Mouse (Mus musculus): ENCODE data around the gene Numa1. TPM values are rescaled to one million over a fixed set of nuclear protein-coding genes. Genes with fewer than 3 reads are reported as not detected.
"Not testable (repeated sequence)": the region's sequence is repeated elsewhere in the genome, so short reads cannot be mapped to it uniquely, and the experiment has no call there.

The Numa1 gene
- total RNA-seq, 2 experiments from 2014 or later: 47.1 to 53.6 TPM

DNA sequence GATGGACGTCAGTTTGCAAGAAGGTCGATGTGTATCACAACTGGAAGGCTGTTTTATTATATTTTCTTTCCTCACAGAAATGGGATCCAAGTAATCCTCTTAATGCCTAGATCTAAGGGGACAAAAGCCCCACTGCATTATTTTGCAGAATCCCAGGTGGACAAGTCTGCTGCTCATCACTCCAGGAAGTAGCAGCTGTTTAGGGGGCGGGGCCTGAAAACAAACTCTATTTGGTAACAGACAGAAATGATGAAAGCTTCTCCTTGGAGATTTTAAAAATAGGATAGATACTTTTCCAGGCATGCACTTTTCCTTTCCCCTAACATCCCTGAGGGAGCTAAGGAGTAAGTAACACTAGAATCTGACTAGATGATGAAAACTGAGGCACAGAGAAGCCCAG is 103.4 kb downstream of the Numa1 start:
- no peak for DNase-seq
- intact Hi-C loops (cut with DNase I): no loop called here
- TF ChIP-seq CTCF (IDR thresholded peaks at IDR 0.05): no peak
- Histone ChIP-seq H3K27ac (peak overlapping the region; percentile 56; the same call in 1 of the 2 replicates), H3K4me3 (no peak overlapping the region)

GRCm38 (mm10) chr7:102042314-102042713 is 108.4 kb downstream of the Numa1 start:
- TF ChIP-seq CTCF (IDR thresholded peaks at IDR 0.05): no peak
- Histone ChIP-seq H3K27ac (no peak overlapping the region), H3K4me3 (no peak overlapping the region)
- no peak for DNase-seq
- intact Hi-C loops (cut with DNase I): no loop called here

DNA sequence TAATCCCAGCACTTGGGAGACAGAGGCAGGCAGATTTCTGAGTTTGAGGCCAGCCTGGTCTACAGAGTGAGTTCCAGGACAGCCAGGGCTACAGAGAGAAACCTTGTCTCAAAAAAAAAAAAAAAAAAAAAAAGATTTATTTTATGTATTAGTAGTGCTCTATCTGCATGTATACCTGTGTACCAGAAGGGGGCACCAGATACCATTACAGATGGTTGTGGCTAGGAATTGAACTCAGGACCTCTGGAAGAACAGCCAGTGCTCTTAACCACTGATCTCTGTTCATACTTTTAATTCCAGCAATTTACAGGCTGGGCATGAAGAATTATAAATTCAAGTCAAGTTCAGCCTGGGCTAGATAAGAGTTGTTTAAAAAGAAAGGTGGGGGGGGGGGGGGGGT is 114.6 kb downstream of the Numa1 start:
- H3K4me3 ChIP-seq; intact Hi-C loops (cut with DNase I); H3K27ac ChIP-seq; DNase-seq: not testable (repeated sequence)
- peak; percentile 58 for TF ChIP-seq CTCF (IDR thresholded peaks at IDR 0.05)

GRCm38 (mm10) chr7:102061353-102061752 is 127.4 kb downstream of the Numa1 start:
- DNase-seq: no peak
- TF ChIP-seq CTCF (IDR thresholded peaks at IDR 0.05): no peak
- H3K27ac ChIP-seq: no peak overlapping the region
- no peak overlapping the region for H3K4me3 ChIP-seq
- intact Hi-C loops (cut with DNase I): loop anchor here (5.0 to 10.0 kb wide), 2 partner anchors 129 to 397 kb away; partner anchors contain the start of genes Clpb, Lrrc51 and Numa1

DNA sequence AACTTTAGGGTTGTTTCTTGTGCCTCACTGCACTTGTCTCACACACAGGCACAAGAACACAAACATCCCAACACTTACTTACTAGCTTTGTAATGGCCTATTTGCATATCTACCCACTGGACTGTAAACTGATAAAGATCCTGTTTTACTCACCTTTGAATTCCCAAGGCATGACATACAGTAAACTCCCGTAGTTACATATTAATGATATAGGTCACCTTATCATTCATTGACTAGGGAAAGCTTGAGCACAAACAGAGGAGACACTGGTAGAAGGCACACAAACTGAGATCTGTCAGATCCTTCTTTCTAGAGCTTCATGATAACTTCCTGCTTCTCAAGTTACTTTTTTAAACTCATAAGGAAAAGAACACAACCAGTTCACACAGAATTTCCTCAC is 128.3 kb downstream of the Numa1 start:
- intact Hi-C loops (cut with DNase I): loop anchor here (5.0 to 10.0 kb wide), 2 partner anchors 130 to 397 kb away; partner anchors contain the start of genes Clpb, Lrrc51 and Numa1
- H3K4me3 ChIP-seq: no peak overlapping the region

DNA sequence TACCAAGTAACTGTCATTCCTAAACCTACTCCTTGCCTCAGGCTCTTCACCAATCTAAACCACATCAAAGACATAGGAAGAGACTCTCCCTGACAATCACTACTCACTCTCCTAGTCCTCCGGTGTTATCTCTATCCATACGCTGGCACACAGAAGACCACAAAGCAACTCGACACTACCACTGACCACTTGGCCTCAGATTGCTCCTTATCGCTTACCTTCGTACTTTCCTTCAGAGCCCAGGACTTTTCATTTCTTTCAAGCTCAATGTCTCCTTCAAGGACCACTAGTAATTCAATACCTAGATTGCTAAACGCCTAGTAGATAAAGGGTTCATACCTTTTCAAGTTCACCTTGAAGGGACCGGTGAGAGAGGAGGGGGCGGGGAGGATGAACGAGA is 130.0 kb downstream of the Numa1 start:
- no peak for DNase-seq
- Histone ChIP-seq H3K4me3 (peak overlapping the region; percentile 77), H3K27ac (no peak overlapping the region)
- intact Hi-C loops (cut with DNase I): loop anchor here (5.0 to 10.0 kb wide), 2 partner anchors 132 to 399 kb away; partner anchors contain the start of genes Clpb, Lrrc51 and Numa1
- no peak for TF ChIP-seq CTCF (IDR thresholded peaks at IDR 0.05)

More for the DNA sequence above, 128.3 kb downstream of the Numa1 start:
- H3K27ac ChIP-seq: no peak overlapping the region
- no peak for TF ChIP-seq CTCF (IDR thresholded peaks at IDR 0.05)
- DNase-seq: no peak

Other genes with a start within 250 kb of the Numa1 start
- not detected for gene Phox2a, start 115.8 kb upstream of the Numa1 start, total RNA-seq (2021)
- gene Inppl1, start 95.9 kb upstream of the Numa1 start, total RNA-seq (2021): 10 to 100 TPM; 89.0 to 96.5 TPM
- 1 to 10 TPM in 1 of 2 experiments, under 1 TPM in 1; 0.77 to 4.3 TPM for gene Folr2, start 76.9 kb upstream of the Numa1 start, total RNA-seq (2021)
- gene Anapc15, start 70.4 kb upstream of the Numa1 start, total RNA-seq (2021): 10 to 100 TPM; 17.3 to 26.6 TPM
- gene Folr1, start 63.3 kb upstream of the Numa1 start, total RNA-seq (2021): 1 to 10 TPM; 2.4 to 2.8 TPM
- 100 to 1,000 TPM in 1 of 2 experiments, 10 to 100 TPM in 1; 93.2 to 107 TPM for gene Lamtor1, start 28.2 kb upstream of the Numa1 start, total RNA-seq (2021)
- gene Tomt, start 27.8 kb upstream of the Numa1 start, total RNA-seq (2021): not detected
- 1 to 10 TPM; 4.1 to 4.2 TPM for gene Lrrc51, start 216 bp upstream of the Numa1 start, total RNA-seq (2021)
- 1 to 10 TPM; 1.9 to 2.3 TPM for gene Il18bp, start 84.6 kb downstream of the Numa1 start, total RNA-seq (2021)
- 10 to 100 TPM; 23.3 to 25.7 TPM for gene Rnf121, start 131.4 kb downstream of the Numa1 start, total RNA-seq (2021)
- 1 to 10 TPM; 4.4 to 6.5 TPM for gene Xndc1, start 131.4 kb downstream of the Numa1 start, total RNA-seq (2021)
- gene Xntrpc, start 131.6 kb downstream of the Numa1 start, total RNA-seq (2021): 1 to 10 TPM in 1 of 2 experiments, under 1 TPM in 1; 0.50 to 1.2 TPM
- 1 to 10 TPM in 1 of 2 experiments, under 1 TPM in 1; 0.10 to 1.3 TPM for gene Trpc2, start 149.0 kb downstream of the Numa1 start, total RNA-seq (2021)
- gene Art1, start 167.6 kb downstream of the Numa1 start, total RNA-seq (2021): 100 to 1,000 TPM; 480 to 491 TPM
- gene Art5, start 175.4 kb downstream of the Numa1 start, total RNA-seq (2021): 10 to 100 TPM; 18.3 to 30.4 TPM
- gene Chrna10, start 182.7 kb downstream of the Numa1 start, total RNA-seq (2021): not detected